Mouse (Mus musculus) ovary, postnatal 36 days (tissue): ENCODE data around the gene Baat.
"Not testable (repeated sequence)": the region's sequence is repeated elsewhere in the genome, so short reads cannot be mapped to it uniquely, and the experiment has no call there.

Experiments
- DNase-seq: peaks from one replicate; pipeline ENCODE4 v3.0.0; 2022; ENCODE audit warnings: low spot score, mixed read lengths

Gene Baat

GRCm38 (mm10) chr4:49485442-49485841, 20.9 kb downstream of the Baat start:
- no peak for DNase-seq

DNA sequence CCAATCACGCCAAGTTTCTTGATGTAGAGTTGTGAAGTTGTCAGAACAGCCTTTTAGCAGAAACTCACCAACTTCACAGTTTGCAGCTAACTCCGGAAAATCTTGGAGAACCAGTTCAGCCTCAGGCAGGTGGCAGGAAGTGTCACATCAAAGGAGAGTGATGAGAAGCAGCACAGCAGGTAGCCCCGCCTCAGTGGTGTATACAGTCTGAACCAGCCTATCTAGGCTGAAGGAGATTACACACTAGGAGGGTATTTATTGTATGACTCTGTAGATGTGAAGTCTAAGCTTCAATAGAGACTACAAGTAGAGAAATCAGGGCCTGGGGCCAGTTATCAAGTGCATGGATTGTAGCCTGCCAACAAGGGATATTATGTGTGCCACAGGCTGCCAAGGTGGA, 25.5 kb downstream of the Baat start:
- DNase-seq: no peak

DNA sequence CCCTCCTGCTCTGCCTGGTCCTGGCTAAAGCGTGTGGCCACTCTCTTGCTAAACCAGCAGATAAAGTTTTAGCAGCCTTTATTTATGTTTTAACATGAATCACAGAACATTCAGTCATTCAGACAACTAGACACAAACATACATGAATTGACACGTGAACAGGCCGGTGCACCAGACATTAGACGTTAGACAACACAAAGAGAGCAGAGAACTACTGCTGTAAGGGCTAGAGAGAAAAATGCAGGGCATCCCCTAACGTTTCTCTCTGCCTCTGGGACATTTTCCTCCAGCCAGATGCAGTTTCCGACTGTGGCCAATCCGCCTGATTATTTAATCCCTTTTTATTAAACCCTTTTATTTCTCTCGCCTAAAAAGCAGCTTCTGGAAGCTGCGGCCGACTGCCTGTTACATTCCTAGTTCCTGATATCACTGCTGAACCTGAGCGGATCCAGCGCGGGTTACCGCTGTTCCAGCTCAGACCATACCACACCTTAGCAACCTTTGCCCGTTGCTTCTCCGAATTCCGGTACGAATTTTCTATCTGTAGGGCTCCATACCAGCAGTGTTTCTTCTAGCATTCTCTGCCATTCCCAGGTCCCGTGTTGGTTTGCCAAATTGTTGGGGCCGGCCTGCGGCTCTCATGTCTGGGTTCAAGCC, 26.1 kb downstream of the Baat start:
- DNase-seq: no peak

GRCm38 (mm10) chr4:49479035-49479434, 27.3 kb downstream of the Baat start:
- not testable (repeated sequence) for DNase-seq

DNA sequence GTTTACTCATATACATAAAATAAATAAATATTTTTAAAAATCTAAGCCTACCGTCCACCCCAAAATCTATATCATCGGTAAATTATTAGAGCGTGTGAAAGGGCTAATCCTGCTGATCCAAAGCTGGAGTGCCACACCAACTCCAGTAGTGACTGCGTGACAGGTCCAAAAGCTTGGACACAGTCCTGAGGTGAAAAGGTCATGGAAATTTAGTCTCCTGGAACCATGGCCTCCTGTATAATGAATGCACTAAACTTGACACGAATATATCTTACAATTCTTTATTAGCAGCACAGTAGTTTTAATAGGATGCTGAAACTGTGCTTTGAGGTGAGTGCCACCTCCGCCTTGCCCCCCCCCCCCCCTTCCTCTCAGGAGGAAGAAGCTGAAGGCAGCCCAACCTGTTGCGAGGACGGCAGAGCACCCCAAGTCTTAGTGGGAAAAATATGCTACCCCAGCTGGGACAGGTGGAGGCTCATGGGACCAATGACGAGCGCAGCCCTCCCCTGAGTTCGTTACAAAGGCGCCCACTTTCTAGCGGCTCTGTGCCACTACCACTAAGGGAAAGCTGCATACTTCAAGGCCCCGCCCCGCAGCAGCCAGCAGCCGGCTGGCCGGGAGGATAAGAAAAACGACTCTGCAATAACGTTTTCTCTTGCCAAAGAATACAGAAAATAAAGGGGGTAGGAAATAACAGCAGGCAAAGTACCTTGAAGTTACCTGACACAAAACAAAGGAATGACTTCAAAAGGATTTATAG, 28.1 kb downstream of the Baat start:
- no peak for DNase-seq

DNA sequence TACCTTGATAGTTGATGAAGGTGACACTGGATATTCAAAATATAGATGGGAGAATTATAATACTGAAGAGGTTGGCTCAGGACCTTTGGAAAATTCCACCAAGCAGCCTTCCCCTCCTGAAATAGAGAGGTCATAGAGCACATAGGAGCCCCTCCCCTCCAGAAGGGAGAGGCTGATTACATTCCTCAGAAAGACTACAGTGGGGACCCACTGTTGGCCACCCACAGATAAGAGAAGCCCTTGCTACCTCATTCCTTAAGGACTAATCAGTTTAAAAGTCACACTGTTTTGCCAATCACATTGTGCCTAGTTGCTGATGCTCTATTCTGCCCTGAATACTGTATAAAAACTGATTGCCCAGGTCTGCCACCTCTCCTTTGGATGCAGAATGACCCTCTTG, 31.8 kb downstream of the Baat start:
- DNase-seq: no peak

- no peak for DNase-seq
Measured at GRCm38 (mm10) chr4:49473435-49474100, 32.8 kb downstream of the Baat start, which contains the start of gene Acnat1. Gene Acnat1 (minus strand): TSS chr4:49473912.

GRCm38 (mm10) chr4:49469435-49470151, 36.8 kb downstream of the Baat start:
- DNase-seq: no peak

DNA sequence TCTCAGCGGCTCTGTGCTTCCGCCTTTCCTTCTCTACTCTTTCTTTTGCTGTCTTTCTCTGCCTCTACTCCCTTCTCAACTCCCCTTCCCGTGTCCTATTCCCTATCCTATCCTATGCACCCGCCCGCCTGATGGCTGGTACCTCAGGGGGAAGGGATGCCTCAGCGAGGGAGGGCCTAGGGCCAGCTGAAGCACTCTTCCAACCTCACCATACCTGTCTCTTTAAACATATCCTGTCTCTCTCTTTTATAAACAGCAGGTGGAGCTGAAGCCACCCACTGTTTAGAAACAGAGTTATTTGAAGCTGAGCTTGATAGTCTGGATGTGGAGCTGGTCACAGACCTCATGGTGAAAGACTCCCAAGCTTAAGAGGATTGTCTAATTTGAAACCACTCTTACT, 39.0 kb downstream of the Baat start:
- DNase-seq: no peak

DNA sequence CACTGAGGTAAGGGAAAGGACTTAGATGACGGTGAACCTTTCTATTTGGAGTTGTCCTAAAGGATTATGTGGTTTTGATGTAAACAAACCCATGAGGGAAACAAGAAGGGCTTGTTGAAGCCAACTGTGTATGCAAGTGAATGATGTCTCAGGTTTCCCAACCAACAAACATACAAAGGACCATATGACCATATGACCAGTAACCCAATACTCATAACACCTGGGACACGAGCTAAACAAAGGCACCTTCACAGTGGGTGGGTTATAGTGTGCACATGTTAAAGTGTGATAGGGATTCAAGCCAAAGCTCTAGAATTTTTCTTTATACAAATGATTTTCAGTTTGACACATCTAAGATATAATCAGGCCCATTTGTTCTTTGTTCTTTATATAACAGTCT, 50.2 kb downstream of the Baat start:
- DNase-seq: no peak

DNA sequence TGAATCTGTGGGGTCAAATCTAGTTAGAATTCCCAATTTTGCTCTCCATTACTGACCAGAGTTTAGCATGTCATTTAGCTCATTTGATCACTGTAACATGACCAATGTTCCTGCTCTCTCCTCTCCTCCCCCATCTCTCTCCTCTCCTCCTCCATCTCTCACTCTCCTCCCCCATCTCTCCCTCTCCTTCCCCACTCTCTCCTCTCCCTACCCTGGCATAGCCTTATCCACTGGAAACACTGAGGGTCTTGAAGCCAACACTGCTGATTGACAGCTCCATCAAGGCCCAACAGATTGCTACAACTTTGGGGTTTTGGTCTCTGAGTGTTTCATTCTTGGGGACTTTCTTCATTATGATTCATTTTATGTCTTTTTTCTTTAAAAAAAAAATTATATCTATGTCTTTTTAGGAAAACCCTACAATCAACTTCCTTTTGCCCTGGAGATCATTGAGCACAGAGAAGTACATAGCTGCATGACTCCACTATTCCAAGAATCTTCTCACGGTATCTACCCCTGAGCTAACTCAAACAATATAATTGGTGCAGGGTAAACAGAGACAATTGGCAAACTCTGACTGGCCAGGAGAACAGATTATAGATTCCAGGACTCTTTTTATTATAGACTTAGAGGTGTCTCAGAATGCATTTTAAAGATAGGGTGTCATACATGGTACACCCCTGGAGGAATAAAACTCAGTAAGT, 54.4 kb downstream of the Baat start:
- DNase-seq: no peak

GRCm38 (mm10) chr4:49451133-49451847, 55.1 kb downstream of the Baat start:
- DNase-seq: not testable (repeated sequence)
